Mouse (Mus musculus) megakaryocyte progenitor cell, adult 5-6 weeks (primary cell): ENCODE data around the gene Lcn8. TPM values are rescaled to one million over a fixed set of nuclear protein-coding genes. Genes with fewer than 3 reads are reported as not detected.

Experiments
- ATAC-seq: replicated peaks from 2 replicates; pipeline ENCODE4 v1.8.0; 2016; ENCODE audit warnings: mild to moderate bottlenecking, moderate TSS enrichment, inconsistent platforms; ENCODE audit not compliant: poor library complexity
- total RNA-seq, 2 experiments: library from RNA; stranded (forward) in 1 of 2; stranded (reverse) in 1 of 2; fragments of 157-497, 149-512 nt in 1 of 2; fragments of 200-1000 nt in 1 of 2; gene quantifications; 2 replicates each; pipeline versions ENCODE4 v1.2.3 to v1.2.4; 2015 to 2017

Lcn8 gene
- total RNA-seq (2015) (not detected in 2 replicates), total RNA-seq (2017) (not detected in 2 replicates)

DNA sequence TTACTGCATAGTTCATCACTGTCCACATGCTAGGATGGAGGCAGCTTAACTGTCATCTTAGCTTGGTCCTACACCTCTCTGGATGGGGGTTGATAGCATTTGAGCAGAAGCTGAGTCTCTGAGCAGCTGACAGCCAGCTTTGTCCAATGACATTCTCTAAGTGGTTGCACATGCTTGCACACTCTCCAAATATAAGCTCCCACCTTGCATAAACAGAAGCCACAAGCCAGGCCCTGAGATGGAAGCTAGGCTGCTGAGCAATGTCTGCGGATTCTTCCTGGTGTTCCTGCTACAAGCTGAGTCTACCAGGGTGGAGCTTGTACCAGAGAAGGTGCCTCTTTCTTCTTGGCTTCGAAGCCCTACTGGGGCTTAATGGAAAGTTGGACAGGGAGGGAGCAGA lies at the start of gene Lcn8:
Gene Lcn8 (plus strand): TSS at position 219 of the 400 bp plus-strand sequence.
- no peak for ATAC-seq

GRCm38 (mm10) chr2:25607761-25608622 lies 44.9 kb upstream of the Lcn8 start, which contains the start of gene Rabl6:
TSS of gene Rabl6 (minus strand) at chr2:25608521.
- peak; percentile 88 for ATAC-seq

DNA sequence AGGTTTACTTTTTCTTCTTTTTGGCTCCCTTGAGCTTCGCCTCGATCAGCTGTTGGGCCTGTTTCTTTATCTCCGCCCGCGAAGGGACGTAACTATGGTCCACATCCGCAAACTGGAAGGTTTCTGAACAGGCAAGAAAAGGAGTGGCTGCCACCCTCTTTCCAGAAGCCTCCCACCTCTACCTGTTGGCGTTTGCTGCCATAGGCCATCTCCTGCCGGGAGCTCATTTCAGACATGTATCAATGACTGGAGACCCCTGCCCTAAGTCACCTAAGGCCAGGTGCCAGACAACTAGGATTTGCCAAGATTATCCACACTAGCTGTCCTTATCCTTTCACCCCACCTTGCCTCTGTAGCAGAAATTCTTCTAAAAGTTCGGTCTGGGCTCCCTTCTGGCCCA lies 44.2 kb upstream of the Lcn8 start:
- ATAC-seq: peak; percentile 24

GRCm38 (mm10) chr2:25616398-25616797 lies 36.5 kb upstream of the Lcn8 start:
- no peak for ATAC-seq

DNA sequence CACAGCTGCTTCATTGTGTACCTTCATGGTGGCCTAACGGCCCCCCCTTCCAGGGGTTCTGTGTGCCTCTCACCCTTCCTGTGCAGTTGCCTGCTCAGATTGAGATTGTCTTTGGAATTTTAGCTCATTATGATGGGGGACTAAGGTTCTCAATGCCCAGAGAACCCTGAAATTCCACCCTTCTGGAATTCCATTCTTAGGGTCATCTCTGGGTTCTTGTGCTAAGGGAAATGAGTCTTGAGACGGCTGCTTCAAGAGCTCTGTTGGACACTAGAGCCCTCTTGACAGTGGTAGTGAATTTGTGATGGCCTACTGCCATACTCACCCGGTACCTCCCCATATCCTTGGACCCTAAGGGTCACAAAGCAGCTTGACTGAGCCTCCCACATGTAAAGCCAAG lies 35.3 kb upstream of the Lcn8 start, which contains the start of gene Ccdc183:
Gene Ccdc183 (minus strand): TSS at position 101 of the 400 bp plus-strand sequence.
- ATAC-seq: no peak

DNA sequence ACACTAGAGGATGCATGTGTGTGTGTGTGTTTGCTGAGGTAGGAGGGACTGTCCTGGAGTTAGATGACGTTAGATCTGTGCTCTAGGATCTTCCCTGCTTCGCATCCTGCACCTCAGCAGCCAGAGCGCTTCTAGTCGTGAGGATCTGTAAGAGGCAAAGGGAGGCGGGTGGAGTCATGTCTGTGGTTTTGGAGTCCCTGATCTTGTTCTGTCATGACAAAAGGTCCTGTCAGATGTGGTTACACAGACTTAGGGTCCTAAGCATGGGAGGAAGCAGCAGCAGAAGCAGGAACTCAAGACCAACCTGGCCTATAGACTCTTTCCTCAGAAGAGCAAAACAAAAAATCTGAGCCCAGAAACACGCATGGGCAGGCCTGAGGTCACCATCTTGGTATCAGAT lies 32.5 kb upstream of the Lcn8 start:
- ATAC-seq: peak; percentile 33

DNA sequence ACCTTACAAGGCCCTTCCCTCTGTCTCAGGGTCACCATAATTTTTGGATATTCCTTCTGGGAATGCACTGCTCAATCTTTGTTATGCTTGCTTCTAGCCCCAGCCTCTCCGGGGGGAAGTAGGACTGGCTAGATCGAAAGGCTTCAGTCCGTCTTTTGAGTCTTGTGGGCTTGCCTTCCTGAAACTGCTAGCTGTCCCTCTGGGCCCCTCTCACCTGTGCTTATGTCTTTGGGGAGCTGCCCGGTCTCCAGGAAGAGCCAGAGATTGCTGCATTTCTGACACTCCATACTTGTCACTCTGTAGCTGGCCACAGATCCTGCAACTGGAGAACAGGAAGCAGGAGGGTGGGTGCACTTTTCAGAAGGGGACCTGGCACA lies 32.1 kb upstream of the Lcn8 start:
- no peak for ATAC-seq

DNA sequence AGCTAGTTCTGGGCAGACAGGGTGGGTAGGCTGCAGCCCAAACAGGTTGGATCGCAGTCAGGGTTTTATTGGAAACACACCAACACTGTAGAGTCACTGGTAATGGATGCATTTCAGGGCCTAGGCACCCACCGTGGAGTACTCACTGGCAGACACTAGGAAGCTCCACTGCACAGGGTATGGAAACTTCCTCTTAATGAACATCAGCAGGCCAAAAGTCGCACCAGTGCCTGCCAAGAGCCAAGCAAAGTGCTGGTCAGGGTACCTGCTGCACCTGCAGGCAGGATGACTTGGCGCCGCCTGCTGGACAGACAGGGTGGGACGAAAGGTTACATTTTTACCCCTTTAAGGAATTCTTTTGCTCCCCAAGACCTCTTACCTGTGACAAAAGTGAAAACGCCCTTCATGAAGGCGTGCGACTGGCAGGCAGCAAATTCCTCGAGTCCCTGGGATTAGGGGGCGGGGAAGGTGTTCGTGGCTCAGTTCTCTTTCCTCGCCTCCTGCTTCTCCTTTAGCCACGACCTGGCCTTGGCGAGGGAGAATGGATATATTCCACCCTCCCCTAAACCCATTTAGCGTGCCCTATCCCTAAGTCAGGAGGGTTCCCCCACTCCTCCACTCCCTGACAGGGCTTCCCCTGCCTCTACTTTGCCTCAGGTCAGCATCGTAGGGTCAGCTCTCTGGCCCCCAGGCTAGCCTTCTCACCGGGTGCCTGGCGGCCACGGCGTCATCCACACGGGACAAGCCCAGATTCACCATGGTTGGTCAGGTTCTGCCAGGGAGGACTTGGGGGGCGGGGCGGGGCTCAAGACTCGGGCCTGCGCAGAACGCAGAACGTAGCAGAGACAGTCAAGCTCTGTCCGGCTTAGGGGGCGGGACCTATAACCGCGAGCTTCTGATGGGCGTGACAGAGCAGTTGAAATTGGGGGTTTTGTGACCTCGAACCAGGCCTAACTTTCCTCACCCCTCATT lies 31.4 kb upstream of the Lcn8 start, which contains the start of gene Tmem141:
Gene Tmem141 (minus strand): TSS at position 777 of the 972 bp plus-strand sequence.
- peak; percentile 88 for ATAC-seq

DNA sequence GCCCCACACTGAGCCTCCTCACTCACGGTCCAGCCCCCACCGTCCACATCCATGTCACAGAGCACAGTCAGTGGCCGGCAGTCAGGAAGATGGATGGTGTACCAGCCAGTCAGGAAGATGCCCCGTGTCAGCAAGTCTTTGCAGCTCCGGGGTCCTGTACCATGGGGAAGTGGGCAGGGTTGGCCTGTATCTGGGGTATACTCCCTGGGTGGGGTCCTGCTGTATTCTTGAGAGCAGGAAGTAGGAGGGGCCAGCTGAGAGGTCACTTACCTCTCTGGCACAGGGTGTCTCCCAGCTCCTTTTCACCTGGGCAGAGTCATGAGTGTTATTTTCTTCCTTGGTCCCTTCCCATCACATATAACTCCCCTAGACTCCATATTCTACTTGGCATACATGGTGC lies 26.9 kb upstream of the Lcn8 start:
- ATAC-seq: no peak

DNA sequence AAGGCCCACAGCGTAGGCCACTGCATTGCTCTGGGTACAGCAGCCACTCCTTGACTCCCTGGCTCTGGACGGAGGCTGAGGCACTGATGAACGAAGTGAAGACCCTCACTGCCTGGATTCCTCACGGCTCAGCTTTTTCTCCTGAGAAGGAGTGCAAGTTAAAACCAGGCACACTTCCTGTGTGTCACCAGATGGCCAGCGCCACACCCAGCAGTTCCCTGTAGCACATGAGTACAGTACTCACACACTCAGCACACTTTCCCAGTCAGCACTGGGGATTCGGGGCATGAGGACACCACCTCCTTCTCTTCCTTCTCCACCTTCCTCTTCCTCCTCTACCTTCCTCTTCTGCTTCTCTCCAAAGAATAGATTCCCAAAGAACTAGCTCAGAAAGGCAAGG lies 25.1 kb upstream of the Lcn8 start, which contains the start of gene Fcna:
Gene Fcna (minus strand): TSS at position 220 of the 400 bp plus-strand sequence.
- no peak for ATAC-seq

DNA sequence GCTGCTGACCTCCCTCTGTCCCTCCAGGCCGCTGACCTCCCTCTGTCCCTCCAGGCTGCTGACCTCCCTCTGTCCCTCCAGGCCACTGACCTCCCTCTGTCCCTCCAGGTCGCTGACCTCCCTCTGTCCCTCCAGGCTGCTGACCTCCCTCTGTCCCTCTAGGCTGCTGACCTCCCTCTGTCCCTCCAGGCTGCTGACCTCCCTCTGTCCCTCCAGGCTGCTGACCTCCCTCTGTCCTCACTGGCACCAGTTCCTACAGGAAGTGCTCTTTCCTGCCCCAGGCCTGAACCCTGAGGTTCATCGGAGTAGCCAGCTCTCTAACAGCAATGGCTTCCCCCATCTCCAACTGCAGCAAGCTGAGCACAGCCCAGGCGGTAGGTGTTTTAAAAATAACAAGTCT lies 24.2 kb upstream of the Lcn8 start:
- ATAC-seq: no peak

DNA sequence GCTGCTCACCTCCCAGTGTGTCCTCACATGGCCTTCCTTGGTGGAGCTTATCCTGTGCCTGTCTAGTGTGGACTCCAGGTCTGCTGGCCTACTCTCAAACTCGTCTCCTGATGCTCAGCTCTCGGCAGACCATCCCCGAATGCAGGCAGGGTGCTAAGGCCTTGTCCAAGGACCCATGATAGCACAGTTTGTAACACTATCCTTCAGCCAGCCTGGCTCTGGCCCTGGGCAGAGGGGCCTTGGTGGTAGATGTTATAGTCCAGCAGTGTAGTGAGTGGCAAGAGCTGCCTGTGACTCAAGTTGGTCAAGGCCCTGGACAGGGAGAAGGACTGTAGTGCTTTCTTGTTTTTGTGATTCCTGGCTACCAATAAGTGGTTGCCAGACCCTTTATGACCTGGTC lies 19.3 kb upstream of the Lcn8 start:
- no peak for ATAC-seq

- no peak for ATAC-seq
Measured at GRCm38 (mm10) chr2:25634046-25634445, 18.9 kb upstream of the Lcn8 start.

GRCm38 (mm10) chr2:25639890-25640289 lies 13.0 kb upstream of the Lcn8 start:
- ATAC-seq: 0 out of 2 replicates have a peak, but pooled peaks have one; percentile 39

- ATAC-seq: no peak
Measured at GRCm38 (mm10) chr2:25654502-25654901, 1.6 kb downstream of the Lcn8 start.

GRCm38 (mm10) chr2:25656691-25657090 lies 3.8 kb downstream of the Lcn8 start:
- ATAC-seq: no peak

DNA sequence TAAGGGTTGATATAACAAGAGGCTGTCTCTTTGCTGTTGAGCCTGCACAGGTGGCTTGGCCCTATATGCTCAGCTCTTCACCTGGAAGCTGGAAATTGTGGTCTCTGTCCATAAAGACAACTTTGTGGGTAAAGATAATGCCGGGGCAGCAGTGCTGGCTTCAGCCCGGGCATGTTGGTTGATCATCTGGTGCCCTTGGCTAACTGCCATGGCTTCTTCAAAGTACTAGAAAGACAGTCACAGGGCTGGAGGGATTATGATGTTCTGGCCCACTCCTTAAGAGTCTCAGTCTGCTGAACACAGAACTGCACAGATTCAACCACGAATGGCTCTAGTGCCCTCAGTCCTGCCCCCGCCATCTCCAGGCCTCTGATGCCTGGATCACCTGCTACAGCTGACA lies 4.3 kb downstream of the Lcn8 start:
- no peak for ATAC-seq

GRCm38 (mm10) chr2:25657652-25658051 lies 4.7 kb downstream of the Lcn8 start, which contains the start of gene Lcn5:
TSS of gene Lcn5 (plus strand) at chr2:25657952.
- no peak for ATAC-seq

DNA sequence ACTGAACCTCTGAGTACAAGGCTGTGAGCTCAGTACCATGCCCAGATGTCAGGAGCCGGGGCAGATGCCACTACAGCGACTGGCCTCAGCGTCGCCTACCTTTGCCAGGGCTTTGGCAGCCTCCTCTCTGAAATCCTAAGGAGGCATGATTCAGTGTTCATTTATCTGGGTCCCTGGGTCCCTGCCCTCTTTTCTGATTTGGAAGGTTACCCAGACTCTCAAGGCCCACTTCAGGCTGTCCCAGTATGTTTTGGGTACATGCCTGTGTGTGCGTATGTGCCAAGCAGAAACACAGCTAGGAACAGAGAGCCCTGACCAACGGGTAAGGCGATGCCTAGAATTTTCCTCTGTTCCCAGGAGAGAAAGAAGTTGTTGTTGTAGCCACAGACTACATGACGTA lies 7.4 kb downstream of the Lcn8 start:
- ATAC-seq: no peak

DNA sequence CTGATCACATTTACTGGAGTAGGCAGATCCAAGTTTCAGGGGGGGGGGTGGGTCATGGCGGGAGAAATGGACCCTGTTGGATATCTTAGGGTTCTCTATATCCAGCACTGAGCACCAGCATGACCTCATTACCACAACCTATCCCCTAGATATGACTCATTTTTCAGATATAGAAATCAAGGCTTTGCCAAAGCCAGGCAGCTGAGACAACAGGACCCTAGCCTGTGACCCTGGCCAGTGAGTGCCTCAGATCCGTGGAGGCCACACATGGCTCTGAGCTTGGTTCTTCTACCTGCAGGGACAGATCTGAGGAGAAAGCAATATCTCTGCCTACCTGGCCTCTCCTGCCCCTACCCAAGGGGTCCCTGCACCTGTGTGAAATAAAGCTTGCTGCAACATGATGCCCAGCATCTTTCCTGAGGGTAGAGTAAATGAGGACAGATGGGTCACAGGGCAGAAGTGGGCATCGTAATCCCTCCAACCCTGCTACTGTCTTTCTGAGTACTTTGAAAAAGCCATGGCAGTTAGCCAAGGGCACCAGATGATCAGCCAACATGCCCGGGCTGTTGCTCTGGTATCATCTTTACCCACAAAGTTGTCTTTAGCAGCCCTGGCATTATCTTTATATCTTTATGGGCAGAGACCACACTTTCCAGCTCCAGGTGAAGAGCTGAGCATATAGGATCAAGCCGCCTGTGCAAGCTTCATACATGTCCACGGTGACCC lies 8.5 kb downstream of the Lcn8 start:
- ATAC-seq: no peak
